Mouse (Mus musculus): ENCODE measurements around the gene Entpd8.

- TF ChIP-seq POLR2A (IDR thresholded peaks at IDR 0.05; ENCODE audit: low read depth, low read length) (no peak), CTCF (conservative IDR thresholded peaks at IDR 0.05; ENCODE audit: insufficient read depth, insufficient read length, low read depth, low read length) (no peak)
These were observed 15.8 kb upstream of the Entpd8 start for GRCm38 (mm10) chr2:25064285-25064684.

All from kidney, adult 2 months (tissue).